ENCODE assay signal across 30 mouse cellular contexts in genomic region chr17:56514330-56514729, GRCm38 (mm10). TPM values are rescaled to one million over a fixed set of nuclear protein-coding genes. Genes with fewer than 3 reads are reported as not detected.
DNase-seq lines count a peak whose midpoint lies in the region; ATAC-seq and TF ChIP-seq lines count a peak whose summit lies in the region.
"Had no signal": no experiment of that assay in that cellular context is flagged by ENCODE, and none has a peak within 500 bp of the region (broad histone marks: within the 10 kb centered on the region; RNA-seq: fewer than 3 reads in every experiment).

No protein-coding gene starts in this region.

- H3K27ac ChIP-seq in forebrain, embryonic 13.5 days: peak overlapping the region; percentile 94; the same call in 1 of the 2 replicates
- no peak overlapping the region for H3K27ac ChIP-seq in forebrain, embryonic 16.5 days (ENCODE audit: low read length)
- H3K27ac ChIP-seq in testis, adult 2 months (ENCODE audit: control insufficient read depth, insufficient read depth, low read depth, low read length): no peak overlapping the region
- H3K27ac ChIP-seq: heart, adult 2 months; heart, embryonic 10.5 days; heart, embryonic 13.5 days; hindbrain, embryonic 13.5 days; hindbrain, postnatal 0 days had no signal

- ATAC-seq in forebrain, embryonic 13.5 days: no peak
- ATAC-seq in forebrain, embryonic 16.5 days: no peak
- ATAC-seq: CD4-positive, CD25-positive, alpha-beta regulatory T cell, adult 4 months; hindbrain, postnatal 0 days; inflammation-experienced regulatory T-cells, adult 6 months; intestine, embryonic 16.5 days had no signal

- H3K36me3 ChIP-seq in forebrain, embryonic 13.5 days (ENCODE audit: poor library complexity, severe bottlenecking): no peaks in the 10 kb centered on the region
- H3K36me3 ChIP-seq in forebrain, embryonic 16.5 days (ENCODE audit: control insufficient read depth, insufficient read depth): no peaks in the 10 kb centered on the region
- no peaks in the 10 kb centered on the region for H3K36me3 ChIP-seq in testis, adult 2 months (ENCODE audit: control insufficient read depth, insufficient read depth, low read length)
- H3K36me3 ChIP-seq: heart, embryonic 13.5 days; hindbrain, embryonic 13.5 days had no signal

- no peak overlapping the region for H3K4me3 ChIP-seq in forebrain, embryonic 13.5 days
- H3K4me3 ChIP-seq in forebrain, embryonic 16.5 days (replicated peaks; ENCODE audit: low read length): no peak overlapping the region
- peak overlapping the region; percentile 73 for H3K4me3 ChIP-seq in testis, adult 2 months (ENCODE audit: control insufficient read depth, low read depth, low read length)
- H3K4me3 ChIP-seq: heart, adult 2 months; heart, embryonic 10.5 days; heart, embryonic 13.5 days; hindbrain, embryonic 13.5 days had no signal

- peaks cover 29% of the 10 kb centered on the region for H3K27me3 ChIP-seq in forebrain, embryonic 13.5 days
- no peaks in the 10 kb centered on the region for H3K27me3 ChIP-seq in forebrain, embryonic 16.5 days (replicated peaks; ENCODE audit: control insufficient read depth, insufficient read depth, low read length)
- peaks cover 5% of the 10 kb centered on the region; the same call in 1 of the 2 replicates for H3K27me3 ChIP-seq in testis, adult 2 months (ENCODE audit: control insufficient read depth, insufficient read depth, low read length)

- DNase-seq in heart, adult 11 months: peak; percentile 68
- DNase-seq in heart, postnatal 4 days: no peak
- no peak for DNase-seq in testis, postnatal 10 days (ENCODE audit: low spot score)
- DNase-seq: adrenal gland, adult 2 months; adrenal gland, postnatal 14 days; cerebellum, adult 11 months; cerebellum, adult 8-10 months; cerebellum, postnatal 36 days; gastrocnemius, postnatal 25 days; heart, postnatal 14 days; kidney, adult 18-20 months had no signal

- no peak overlapping the region for H3K9ac ChIP-seq in forebrain, embryonic 13.5 days
- no peak overlapping the region for H3K9ac ChIP-seq in forebrain, embryonic 16.5 days (replicated peaks; ENCODE audit: low read depth, low read length)
- H3K9ac ChIP-seq: heart, embryonic 13.5 days had no signal

- peaks cover 58% of the 10 kb centered on the region for H3K4me1 ChIP-seq in forebrain, embryonic 13.5 days
- peaks cover 48% of the 10 kb centered on the region for H3K4me1 ChIP-seq in forebrain, embryonic 16.5 days (replicated peaks; ENCODE audit: control insufficient read depth, insufficient read depth, low read length)
- peaks cover 15% of the 10 kb centered on the region for H3K4me1 ChIP-seq in testis, adult 2 months (ENCODE audit: control insufficient read depth, insufficient read depth, low read length)

- H3K4me2 ChIP-seq in forebrain, embryonic 13.5 days: no peak overlapping the region
- no peak overlapping the region for H3K4me2 ChIP-seq in forebrain, embryonic 16.5 days (ENCODE audit: low read length)
- H3K4me2 ChIP-seq: heart, embryonic 13.5 days; hindbrain, embryonic 13.5 days had no signal

- peaks cover 3% of the 10 kb centered on the region; the same call in 1 of the 2 replicates for H3K9me3 ChIP-seq in forebrain, embryonic 13.5 days (replicated peaks)
- H3K9me3 ChIP-seq in forebrain, embryonic 16.5 days (ENCODE audit: control insufficient read depth, low read length): no peaks in the 10 kb centered on the region
- H3K9me3 ChIP-seq: hindbrain, embryonic 13.5 days had no signal

- TF ChIP-seq CTCF in testis, adult 2 months (IDR thresholded peaks at IDR 0.05; ENCODE audit: control insufficient read depth, insufficient read depth, insufficient replicate concordance, low read depth, low read length): no peak

- no peak for TF ChIP-seq POLR2A in testis, adult 2 months (IDR thresholded peaks at IDR 0.05; ENCODE audit: control insufficient read depth, low read depth, low read length)

RNA-seq across cellular contexts. Expression of gene Znrf4, which starts 2.1 kb away (rescaled TPM):
- polyA plus RNA-seq in forebrain, embryonic 13.5 days (2015; fragmentation: Nextera tagmentation; extraction: Ambion mirVana): 0.14 TPM in 1 of 2 replicates, not detected in the other
- polyA plus RNA-seq in forebrain, embryonic 16.5 days (2015; fragmentation: Nextera tagmentation; extraction: Ambion mirVana): 0.21 TPM in 1 of 2 replicates, not detected in the other
- total RNA-seq in heart, postnatal 4 days (2021): not detected
- polyA plus RNA-seq in testis, adult 2 months (2012; rRNA removed): 1,198 and 1,268 TPM in 2 replicates
- total RNA-seq: adrenal gland, adult 2 months; adrenal gland, postnatal 14 days; adrenal gland, postnatal 4 days; gastrocnemius, adult 8-10 months; gastrocnemius, postnatal 25 days; heart, adult 2 months; heart, postnatal 14 days; hematopoietic stem cell, adult 5-6 weeks; hindbrain, postnatal 0 days; MEL had no signal
- polyA plus RNA-seq: adrenal gland, adult 2 months; C2C12; CD4-positive, CD25-positive, alpha-beta regulatory T cell, adult 4 months; embryonic facial prominence, embryonic 11.5 days; embryonic facial prominence, embryonic 14.5 days; heart, embryonic 10.5 days; heart, embryonic 13.5 days; heart, embryonic 16.5 days; hindbrain, embryonic 13.5 days; hindbrain, postnatal 0 days; inflammation-experienced regulatory T-cells, adult 6 months; intestine, embryonic 16.5 days had no signal

RNA-seq across cellular contexts. Expression of gene Ptprs, which starts 38.0 kb away (rescaled TPM):
- polyA plus RNA-seq in forebrain, embryonic 13.5 days (2015; fragmentation: Nextera tagmentation; extraction: Ambion mirVana): 276 and 292 TPM in 2 replicates
- polyA plus RNA-seq in forebrain, embryonic 16.5 days (2015; fragmentation: Nextera tagmentation; extraction: Ambion mirVana): 359 and 391 TPM in 2 replicates
- 100 to 1,000 TPM; 140 to 141 TPM for total RNA-seq in heart, postnatal 4 days (2021)
- 63.4 and 68.8 TPM in 2 replicates for polyA plus RNA-seq in testis, adult 2 months (2012; rRNA removed)

RNA-seq across cellular contexts. Expression of gene Gm20219, which starts 39.9 kb away (rescaled TPM):
- 1.2 and 1.7 TPM in 2 replicates for polyA plus RNA-seq in forebrain, embryonic 13.5 days (2015; fragmentation: Nextera tagmentation; extraction: Ambion mirVana)
- polyA plus RNA-seq in forebrain, embryonic 16.5 days (2015; fragmentation: Nextera tagmentation; extraction: Ambion mirVana): 0.51 and 0.92 TPM in 2 replicates
- total RNA-seq in heart, postnatal 4 days (2021): under 1 TPM; 0.54 to 0.71 TPM
- 2.0 and 2.3 TPM in 2 replicates for polyA plus RNA-seq in testis, adult 2 months (2012; rRNA removed)

Comparison
In these comparisons a context has a peak if more than half of its experiments do, and no peak if none do; other contexts are left out.
1. RNA of gene Znrf4, which starts 2.1 kb away (polyA plus RNA-seq): 1,198 to 1,268 TPM in testis, adult 2 months; 0.14 TPM in forebrain, embryonic 13.5 days and 0.21 TPM in forebrain, embryonic 16.5 days; every median in the first group is over 100 times any median in the second.